Mouse (Mus musculus): ENCODE data around the gene Klc4. TPM values are rescaled to one million over a fixed set of nuclear protein-coding genes. Genes with fewer than 3 reads are reported as not detected.
A peak's percentile ranks its signal among the peaks of the same experiment; 100 is the strongest.

Gene Klc4
- 23.8 and 25.7 TPM in 2 replicates for polyA plus RNA-seq (2014; fragmentation: Nextera tagmentation; extraction: Ambion mirVana)

GRCm38 (mm10) chr17:46645561-46646321, at the start of gene Klc4, which contains the start of gene Mrpl2:
Gene Klc4 (minus strand): TSS chr17:46646022.
Gene Mrpl2 (plus strand): TSS chr17:46646229.
- Histone ChIP-seq H3K4me2 (ENCODE audit: low read depth, severe bottlenecking) (peak within 1 kb of the TSS; percentile 91), H3K27ac (replicated peaks; ENCODE audit: low read depth, low read length) (0 out of 2 replicates have a peak within 1 kb of the TSS, but pooled peaks have one; percentile 36), H3K4me1 (ENCODE audit: control insufficient read depth, insufficient read depth, low read length) (peaks cover 11% of the 10 kb centered on the region; the same call in 1 of the 2 replicates), H3K36me3 (ENCODE audit: control insufficient read depth, insufficient read depth, low read length) (no peaks in the 10 kb centered on the region), H3K9me3 (ENCODE audit: control insufficient read depth, low read length) (no peaks in the 10 kb centered on the region), H3K4me3 (ENCODE audit: low read depth, low read length) (peak within 1 kb of the TSS; percentile 91), H3K27me3 (ENCODE audit: control insufficient read depth, insufficient read depth, low read length) (no peaks in the 10 kb centered on the region), H3K9ac (ENCODE audit: low read length) (peak within 1 kb of the TSS; percentile 70)
- DNase-seq (ENCODE audit: low spot score) = peak; percentile 100
- WGBS = under 1% methylated on average over 53 of the region's 53 CpGs
- ATAC-seq (ENCODE audit: insufficient number of reproducible peaks, low FRiP score, low TSS enrichment, low read depth) = peak; percentile 67

GRCm38 (mm10) chr17:46694517-46695063, 48.8 kb upstream of the Klc4 start:
- WGBS = 76% methylated on average over 1 of the region's 1 CpGs
- DNase-seq (ENCODE audit: low spot score) (no peak), ATAC-seq (ENCODE audit: insufficient number of reproducible peaks, low FRiP score, low TSS enrichment, low read depth) (no peak)
- H3K9ac ChIP-seq (ENCODE audit: low read length) = no peak overlapping the region
- no peaks in the 10 kb centered on the region for H3K4me1 ChIP-seq (ENCODE audit: control insufficient read depth, insufficient read depth, low read length)
- peaks cover 3% of the 10 kb centered on the region; the same call in 1 of the 2 replicates for H3K36me3 ChIP-seq (ENCODE audit: control insufficient read depth, insufficient read depth, low read length)
- no peak overlapping the region for H3K4me3 ChIP-seq (ENCODE audit: low read depth, low read length)
- H3K27ac ChIP-seq (replicated peaks; ENCODE audit: low read depth, low read length) = no peak overlapping the region
- H3K9me3 ChIP-seq (ENCODE audit: control insufficient read depth, low read length) = no peaks in the 10 kb centered on the region
- H3K4me2 ChIP-seq (ENCODE audit: low read depth, severe bottlenecking) = no peak overlapping the region
- H3K27me3 ChIP-seq (ENCODE audit: control insufficient read depth, insufficient read depth, low read length) = no peaks in the 10 kb centered on the region

- DNase-seq (ENCODE audit: low spot score) (no peak), ATAC-seq (ENCODE audit: insufficient number of reproducible peaks, low FRiP score, low TSS enrichment, low read depth) (no peak)
- Histone ChIP-seq H3K27me3 (ENCODE audit: control insufficient read depth, insufficient read depth, low read length) (no peaks in the 10 kb centered on the region), H3K4me3 (ENCODE audit: low read depth, low read length) (no peak overlapping the region), H3K27ac (replicated peaks; ENCODE audit: low read depth, low read length) (no peak overlapping the region), H3K9me3 (ENCODE audit: control insufficient read depth, low read length) (no peaks in the 10 kb centered on the region), H3K4me2 (ENCODE audit: low read depth, severe bottlenecking) (no peak overlapping the region), H3K36me3 (ENCODE audit: control insufficient read depth, insufficient read depth, low read length) (peaks cover 10% of the 10 kb centered on the region; the same call in 1 of the 2 replicates), H3K9ac (ENCODE audit: low read length) (no peak overlapping the region), H3K4me1 (ENCODE audit: control insufficient read depth, insufficient read depth, low read length) (no peaks in the 10 kb centered on the region)
- WGBS = 92% methylated on average over 2 of the region's 2 CpGs
Measured at GRCm38 (mm10) chr17:46691390-46691789, 45.6 kb upstream of the Klc4 start.

GRCm38 (mm10) chr17:46690665-46691064, 44.8 kb upstream of the Klc4 start:
- H3K27me3 ChIP-seq (ENCODE audit: control insufficient read depth, insufficient read depth, low read length) = no peaks in the 10 kb centered on the region
- WGBS = 93% methylated on average over 12 of the region's 12 CpGs
- no peaks in the 10 kb centered on the region for H3K4me1 ChIP-seq (ENCODE audit: control insufficient read depth, insufficient read depth, low read length)
- DNase-seq (ENCODE audit: low spot score) (no peak), ATAC-seq (ENCODE audit: insufficient number of reproducible peaks, low FRiP score, low TSS enrichment, low read depth) (no peak)
- H3K9me3 ChIP-seq (ENCODE audit: control insufficient read depth, low read length) = no peaks in the 10 kb centered on the region
- H3K36me3 ChIP-seq (ENCODE audit: control insufficient read depth, insufficient read depth, low read length) = peaks cover 11% of the 10 kb centered on the region; the same call in 1 of the 2 replicates
- no peak overlapping the region for H3K4me3 ChIP-seq (ENCODE audit: low read depth, low read length)
- no peak overlapping the region for H3K27ac ChIP-seq (replicated peaks; ENCODE audit: low read depth, low read length)
- no peak overlapping the region for H3K4me2 ChIP-seq (ENCODE audit: low read depth, severe bottlenecking)
- no peak overlapping the region for H3K9ac ChIP-seq (ENCODE audit: low read length)

- no peak overlapping the region for H3K9ac ChIP-seq (ENCODE audit: low read length)
- WGBS = 92% methylated on average over 6 of the region's 6 CpGs
- peaks cover 38% of the 10 kb centered on the region for H3K36me3 ChIP-seq (ENCODE audit: control insufficient read depth, insufficient read depth, low read length)
- peaks cover 4% of the 10 kb centered on the region; the same call in 1 of the 2 replicates for H3K4me1 ChIP-seq (ENCODE audit: control insufficient read depth, insufficient read depth, low read length)
- DNase-seq (ENCODE audit: low spot score) (no peak), ATAC-seq (ENCODE audit: insufficient number of reproducible peaks, low FRiP score, low TSS enrichment, low read depth) (no peak)
- no peak overlapping the region for H3K4me2 ChIP-seq (ENCODE audit: low read depth, severe bottlenecking)
- H3K27me3 ChIP-seq (ENCODE audit: control insufficient read depth, insufficient read depth, low read length) = no peaks in the 10 kb centered on the region
- H3K4me3 ChIP-seq (ENCODE audit: low read depth, low read length) = no peak overlapping the region
- H3K9me3 ChIP-seq (ENCODE audit: control insufficient read depth, low read length) = no peaks in the 10 kb centered on the region
- H3K27ac ChIP-seq (replicated peaks; ENCODE audit: low read depth, low read length) = no peak overlapping the region
Measured at GRCm38 (mm10) chr17:46685913-46686312, 40.1 kb upstream of the Klc4 start.

- Histone ChIP-seq H3K27me3 (ENCODE audit: control insufficient read depth, insufficient read depth, low read length) (no peaks in the 10 kb centered on the region), H3K4me2 (ENCODE audit: low read depth, severe bottlenecking) (no peak overlapping the region), H3K9me3 (ENCODE audit: control insufficient read depth, low read length) (no peaks in the 10 kb centered on the region), H3K36me3 (ENCODE audit: control insufficient read depth, insufficient read depth, low read length) (peaks cover 43% of the 10 kb centered on the region), H3K4me3 (ENCODE audit: low read depth, low read length) (no peak overlapping the region), H3K4me1 (ENCODE audit: control insufficient read depth, insufficient read depth, low read length) (peaks cover 17% of the 10 kb centered on the region), H3K27ac (replicated peaks; ENCODE audit: low read depth, low read length) (no peak overlapping the region), H3K9ac (ENCODE audit: low read length) (no peak overlapping the region)
- DNase-seq (ENCODE audit: low spot score) (no peak), ATAC-seq (ENCODE audit: insufficient number of reproducible peaks, low FRiP score, low TSS enrichment, low read depth) (no peak)
- WGBS = 83% methylated on average over 16 of the region's 16 CpGs
Measured at GRCm38 (mm10) chr17:46682654-46683389, 37.0 kb upstream of the Klc4 start.

- H3K27me3 ChIP-seq (ENCODE audit: control insufficient read depth, insufficient read depth, low read length) = no peaks in the 10 kb centered on the region
- 26% methylated on average over 12 of the region's 12 CpGs for WGBS
- ATAC-seq (ENCODE audit: insufficient number of reproducible peaks, low FRiP score, low TSS enrichment, low read depth) = no peak
- no peak for DNase-seq (ENCODE audit: low spot score)
- peak overlapping the region; percentile 83 for H3K4me2 ChIP-seq (ENCODE audit: low read depth, severe bottlenecking)
- no peaks in the 10 kb centered on the region for H3K9me3 ChIP-seq (ENCODE audit: control insufficient read depth, low read length)
- H3K27ac ChIP-seq (replicated peaks; ENCODE audit: low read depth, low read length) = no peak overlapping the region; the same call in 1 of the 2 replicates
- H3K9ac ChIP-seq (ENCODE audit: low read length) = peak overlapping the region; percentile 47
- peaks cover 17% of the 10 kb centered on the region for H3K4me1 ChIP-seq (ENCODE audit: control insufficient read depth, insufficient read depth, low read length)
- peaks cover 42% of the 10 kb centered on the region for H3K36me3 ChIP-seq (ENCODE audit: control insufficient read depth, insufficient read depth, low read length)
- peak overlapping the region; percentile 88 for H3K4me3 ChIP-seq (ENCODE audit: low read depth, low read length)
Measured at GRCm38 (mm10) chr17:46681466-46682118, 35.8 kb upstream of the Klc4 start.

All from limb, embryonic 11.5 days (tissue).